Mouse (Mus musculus) CD4-positive helper T cell, adult 2 months (primary cell): ENCODE measurements around the gene Tgfbr1.
A peak's percentile ranks its signal among the peaks of the same experiment; 100 is the strongest.

ENCODE experiments used
- DNase-seq: peaks from one replicate; pipeline ENCODE4 v3.0.0-alpha.2; 2012; ENCODE audit warnings: low read depth, missing footprints, low spot score

The Tgfbr1 gene

GRCm38 (mm10) chr4:47420191-47420590 lies 67.2 kb downstream of the Tgfbr1 start:
- DNase-seq, result no peak

- DNase-seq, result no peak
Observed at GRCm38 (mm10) chr4:47422194-47422593, 69.2 kb downstream of the Tgfbr1 start.

GRCm38 (mm10) chr4:47422946-47423345 lies 69.9 kb downstream of the Tgfbr1 start:
- DNase-seq, result no peak

- DNase-seq, result no peak
Observed at GRCm38 (mm10) chr4:47424376-47424775, 71.4 kb downstream of the Tgfbr1 start.

- peak; percentile 11 for DNase-seq
Observed at GRCm38 (mm10) chr4:47425247-47425830, 72.3 kb downstream of the Tgfbr1 start.

- DNase-seq, result no peak
Observed at GRCm38 (mm10) chr4:47427606-47428005, 74.6 kb downstream of the Tgfbr1 start.

GRCm38 (mm10) chr4:47430557-47430956 lies 77.5 kb downstream of the Tgfbr1 start:
- no peak for DNase-seq

- DNase-seq, result no peak
Observed at GRCm38 (mm10) chr4:47431081-47431480, 78.1 kb downstream of the Tgfbr1 start.

GRCm38 (mm10) chr4:47432766-47433165 lies 79.7 kb downstream of the Tgfbr1 start:
- DNase-seq, result no peak

GRCm38 (mm10) chr4:47435131-47435530 lies 82.1 kb downstream of the Tgfbr1 start:
- no peak for DNase-seq

- DNase-seq, result no peak
Observed at GRCm38 (mm10) chr4:47435566-47436360, 82.7 kb downstream of the Tgfbr1 start.

GRCm38 (mm10) chr4:47437365-47438340 lies 84.6 kb downstream of the Tgfbr1 start:
- peak; percentile 71 for DNase-seq

- no peak for DNase-seq
Observed at GRCm38 (mm10) chr4:47438956-47439355, 85.9 kb downstream of the Tgfbr1 start.

- no peak for DNase-seq
Observed at GRCm38 (mm10) chr4:47440951-47441350, 87.9 kb downstream of the Tgfbr1 start.

- DNase-seq, result no peak
Observed at GRCm38 (mm10) chr4:47448526-47448925, 95.5 kb downstream of the Tgfbr1 start.

GRCm38 (mm10) chr4:47449116-47449515 lies 96.1 kb downstream of the Tgfbr1 start:
- DNase-seq, result no peak

- no peak for DNase-seq
Observed at GRCm38 (mm10) chr4:47449586-47450522, 96.8 kb downstream of the Tgfbr1 start.
